Mouse (Mus musculus) megakaryocyte, adult 5-6 weeks (primary cell): Measurements from ENCODE around the gene Rps18. TPM values are rescaled to one million over a fixed set of nuclear protein-coding genes. Genes with fewer than 3 reads are reported as not detected.
"Not testable (repeated sequence)": the region's sequence is repeated elsewhere in the genome, so short reads cannot be mapped to it uniquely, and the experiment has no call there.

Experiments used
- ATAC-seq: 2 replicates; pipeline ENCODE4 v1.8.0; 2016; ENCODE audit warnings: mild to moderate bottlenecking, inconsistent platforms; ENCODE audit not compliant: poor library complexity, severe bottlenecking
- total RNA-seq, 2 experiments: library from RNA; stranded (forward) in 1 of 2; stranded (reverse) in 1 of 2; fragments of 153-499, 151-499 nt in 1 of 2; fragments of 221-1000, 200-1000 nt in 1 of 2; gene quantifications; 2 replicates each; pipeline versions ENCODE4 v1.2.3 to v1.2.4; 2015 to 2017

The Rps18 gene
- total RNA-seq, 2 experiments from 2014 or later, result 801 to 2,016 TPM

GRCm38 (mm10) chr17:33909869-33910250 lies 45.9 kb downstream of the Rps18 start:
- peak; percentile 13; the same call in 1 of the 2 replicates for ATAC-seq

GRCm38 (mm10) chr17:33909077-33909868 lies 46.5 kb downstream of the Rps18 start, which contains the start of gene Daxx:
Gene Daxx (plus strand): TSS chr17:33909414.
- ATAC-seq, result peak; percentile 95

DNA sequence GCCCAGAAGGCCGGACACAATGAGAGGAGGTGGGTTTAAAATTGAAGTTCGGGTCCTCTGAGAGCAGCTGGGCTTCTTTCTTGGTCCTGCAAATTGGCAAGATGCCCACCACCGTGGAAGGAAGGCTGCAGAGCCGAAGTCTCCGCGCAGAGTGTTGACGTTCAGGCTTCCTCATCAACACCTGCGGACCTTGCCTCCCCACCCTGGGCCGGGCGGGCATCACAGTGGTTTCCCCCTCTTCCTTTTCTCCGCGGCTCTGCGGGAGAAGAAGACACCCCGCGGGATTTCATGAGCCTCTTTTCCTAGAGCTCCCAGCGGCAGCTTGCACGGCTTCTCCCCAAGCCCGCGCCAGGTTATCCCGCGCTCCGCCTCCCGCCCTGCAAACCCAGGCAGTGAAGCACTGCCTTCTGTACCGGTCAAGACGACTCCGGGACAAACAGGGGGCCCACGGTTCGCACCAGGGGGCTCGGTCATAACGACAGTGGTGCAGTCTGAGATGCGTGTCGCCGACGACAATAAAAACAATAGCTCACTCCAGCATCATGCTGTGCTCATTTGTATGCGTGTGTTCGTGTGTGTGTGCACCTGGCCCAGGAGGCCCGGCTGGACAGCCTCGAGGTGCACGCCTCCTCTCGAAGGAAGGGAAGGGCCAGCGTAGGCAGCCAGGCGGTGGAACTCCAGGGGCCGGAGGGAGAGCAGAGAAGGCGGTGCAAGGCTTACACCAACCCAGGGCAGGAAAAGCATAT lies 47.3 kb downstream of the Rps18 start:
- peak; percentile 37 for ATAC-seq

- not testable (repeated sequence) for ATAC-seq
Observed at GRCm38 (mm10) chr17:33904835-33905234, 51.0 kb downstream of the Rps18 start, which contains the start of gene Platr17. Gene Platr17 (plus strand): TSS chr17:33905135.

GRCm38 (mm10) chr17:33903911-33904651 lies 51.7 kb downstream of the Rps18 start:
- not testable (repeated sequence) for ATAC-seq

DNA sequence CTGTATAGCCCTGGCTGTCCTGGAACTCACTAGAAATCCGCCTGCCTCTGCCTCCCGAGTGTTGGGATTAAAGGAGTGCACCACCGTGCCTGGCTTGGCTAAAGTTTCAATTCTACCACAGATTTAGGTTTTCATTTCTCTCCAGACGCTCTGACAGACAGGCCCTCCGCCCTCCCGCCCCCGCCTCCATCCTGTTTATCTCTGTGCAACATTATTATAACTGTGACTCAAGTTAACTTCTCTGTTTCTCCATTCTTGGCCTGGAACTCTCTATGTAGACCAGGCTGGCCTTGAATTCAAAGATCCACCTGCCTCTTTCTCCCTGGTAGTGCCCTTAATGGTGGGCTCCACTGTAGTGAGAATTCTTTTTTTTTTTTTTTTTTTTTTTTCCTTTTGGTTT lies 53.3 kb downstream of the Rps18 start:
- ATAC-seq, result no peak

DNA sequence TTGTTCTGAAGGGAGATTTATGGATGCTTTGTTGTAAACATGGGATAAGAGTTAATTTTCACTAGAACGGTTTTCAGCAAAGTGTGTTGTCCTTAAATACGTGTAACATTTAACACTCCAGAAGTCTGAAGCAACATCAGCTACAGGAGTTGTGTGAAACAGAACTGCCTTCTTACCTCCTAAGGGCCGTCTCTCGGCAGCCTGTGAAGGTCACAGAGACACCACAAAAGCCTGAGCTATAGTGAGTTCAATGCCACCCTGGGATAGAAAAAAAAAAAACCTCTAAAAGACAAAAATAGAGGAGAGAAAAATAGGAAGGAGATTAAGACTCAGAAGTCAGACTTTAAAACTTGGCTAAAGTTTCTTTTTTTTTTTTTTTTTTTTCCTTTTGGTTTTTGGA lies 53.7 kb downstream of the Rps18 start:
- no peak for ATAC-seq

Other genes starting within 250 kb of the Rps18 start
Only the 30 nearest of the 33 such genes appear.
- 94.0 and 104 TPM in 2 replicates for gene Rab11b, start 195.5 kb downstream of the Rps18 start, total RNA-seq (2015)
- gene Rab11b, start 195.5 kb downstream of the Rps18 start, total RNA-seq (2017), result 26.7 and 41.1 TPM in 2 replicates
- gene Angptl4, start 174.2 kb downstream of the Rps18 start, total RNA-seq (2015), result 0.59 and 0.80 TPM in 2 replicates
- 0.33 and 0.73 TPM in 2 replicates for gene Angptl4, start 174.2 kb downstream of the Rps18 start, total RNA-seq (2017)
- 12.3 and 16.2 TPM in 2 replicates for gene Kank3, start 145.5 kb downstream of the Rps18 start, total RNA-seq (2015)
- gene Kank3, start 145.5 kb downstream of the Rps18 start, total RNA-seq (2017), result 13.5 and 14.8 TPM in 2 replicates
- gene Rps28, start 131.4 kb downstream of the Rps18 start, total RNA-seq (2015), result 875 and 928 TPM in 2 replicates
- 2,242 and 2,459 TPM in 2 replicates for gene Rps28, start 131.4 kb downstream of the Rps18 start, total RNA-seq (2017)
- gene Ndufa7, start 131.4 kb downstream of the Rps18 start, total RNA-seq (2015), result 150 and 160 TPM in 2 replicates
- gene Ndufa7, start 131.4 kb downstream of the Rps18 start, total RNA-seq (2017), result 110 and 139 TPM in 2 replicates
- gene Cd320, start 112.9 kb downstream of the Rps18 start, total RNA-seq (2015), result 2.5 and 4.0 TPM in 2 replicates
- 0.85 and 1.5 TPM in 2 replicates for gene Cd320, start 112.9 kb downstream of the Rps18 start, total RNA-seq (2017)
- gene Gm7029, start 82.2 kb downstream of the Rps18 start, total RNA-seq (2015), result not detected in 2 replicates
- not detected in 2 replicates for gene Gm7029, start 82.2 kb downstream of the Rps18 start, total RNA-seq (2017)
- 9.0 and 12.9 TPM in 2 replicates for gene Kifc1, start 65.3 kb downstream of the Rps18 start, total RNA-seq (2015)
- gene Kifc1, start 65.3 kb downstream of the Rps18 start, total RNA-seq (2017), result 40.1 and 41.3 TPM in 2 replicates
- gene Platr17, start 50.9 kb downstream of the Rps18 start, total RNA-seq (2015), result 4.9 and 9.8 TPM in 2 replicates
- gene Platr17, start 50.9 kb downstream of the Rps18 start, total RNA-seq (2017), result 2.6 and 5.9 TPM in 2 replicates
- gene Daxx, start 46.6 kb downstream of the Rps18 start, total RNA-seq (2015), result 42.1 and 49.7 TPM in 2 replicates
- gene Daxx, start 46.6 kb downstream of the Rps18 start, total RNA-seq (2017), result 39.3 and 63.3 TPM in 2 replicates
- gene Tapbp, start 40.1 kb downstream of the Rps18 start, total RNA-seq (2015), result 99.7 and 105 TPM in 2 replicates
- gene Tapbp, start 40.1 kb downstream of the Rps18 start, total RNA-seq (2017), result 88.9 and 93.3 TPM in 2 replicates
- gene Zbtb22, start 40.1 kb downstream of the Rps18 start, total RNA-seq (2015), result 13.7 and 14.0 TPM in 2 replicates
- gene Zbtb22, start 40.1 kb downstream of the Rps18 start, total RNA-seq (2017), result 22.0 and 25.8 TPM in 2 replicates
- gene Rgl2, start 26.5 kb downstream of the Rps18 start, total RNA-seq (2015), result 33.6 and 38.2 TPM in 2 replicates
- gene Rgl2, start 26.5 kb downstream of the Rps18 start, total RNA-seq (2017), result 51.8 and 58.3 TPM in 2 replicates
- gene Pfdn6, start 15.7 kb downstream of the Rps18 start, total RNA-seq (2015), result 84.1 and 88.3 TPM in 2 replicates
- 148 and 161 TPM in 2 replicates for gene Pfdn6, start 15.7 kb downstream of the Rps18 start, total RNA-seq (2017)
- gene Wdr46, start 15.3 kb downstream of the Rps18 start, total RNA-seq (2015), result 12.2 and 12.4 TPM in 2 replicates
- gene Wdr46, start 15.3 kb downstream of the Rps18 start, total RNA-seq (2017), result 21.6 and 23.7 TPM in 2 replicates
- gene B3galt4, start 4.5 kb downstream of the Rps18 start, total RNA-seq (2015), result 3.5 and 4.0 TPM in 2 replicates
- 4.9 and 5.7 TPM in 2 replicates for gene B3galt4, start 4.5 kb downstream of the Rps18 start, total RNA-seq (2017)
- 15.7 and 17.7 TPM in 2 replicates for gene Vps52, start 189 bp downstream of the Rps18 start, total RNA-seq (2015)
- 11.6 and 22.8 TPM in 2 replicates for gene Vps52, start 189 bp downstream of the Rps18 start, total RNA-seq (2017)
- 868 and 887 TPM in 2 replicates for gene H2-K1, start 44.3 kb upstream of the Rps18 start, total RNA-seq (2015)
- 668 and 686 TPM in 2 replicates for gene H2-K1, start 44.3 kb upstream of the Rps18 start, total RNA-seq (2017)
- gene Ring1, start 68.7 kb upstream of the Rps18 start, total RNA-seq (2015), result 5.3 and 6.7 TPM in 2 replicates
- gene Ring1, start 68.7 kb upstream of the Rps18 start, total RNA-seq (2017), result 7.9 and 9.6 TPM in 2 replicates
- gene H2-Ke6, start 72.1 kb upstream of the Rps18 start, total RNA-seq (2015), result 67.7 and 84.3 TPM in 2 replicates
- 34.6 and 35.5 TPM in 2 replicates for gene H2-Ke6, start 72.1 kb upstream of the Rps18 start, total RNA-seq (2017)
- 5.4 and 6.4 TPM in 2 replicates for gene Slc39a7, start 75.7 kb upstream of the Rps18 start, total RNA-seq (2015)
- 72.5 and 83.1 TPM in 2 replicates for gene Slc39a7, start 75.7 kb upstream of the Rps18 start, total RNA-seq (2017)
- 19.6 and 23.4 TPM in 2 replicates for gene Rxrb, start 75.8 kb upstream of the Rps18 start, total RNA-seq (2015)
- gene Rxrb, start 75.8 kb upstream of the Rps18 start, total RNA-seq (2017), result 23.7 and 27.2 TPM in 2 replicates
- 0.36 and 0.87 TPM in 2 replicates for gene Col11a2, start 83.4 kb upstream of the Rps18 start, total RNA-seq (2015)
- gene Col11a2, start 83.4 kb upstream of the Rps18 start, total RNA-seq (2017), result 1.2 and 1.5 TPM in 2 replicates
- gene H2-Oa, start 136.3 kb upstream of the Rps18 start, total RNA-seq (2015), result 10.0 and 10.8 TPM in 2 replicates
- gene H2-Oa, start 136.3 kb upstream of the Rps18 start, total RNA-seq (2017), result 3.7 and 6.9 TPM in 2 replicates
- 172 and 189 TPM in 2 replicates for gene H2-DMa, start 163.5 kb upstream of the Rps18 start, total RNA-seq (2015)
- gene H2-DMa, start 163.5 kb upstream of the Rps18 start, total RNA-seq (2017), result 145 and 152 TPM in 2 replicates
- gene Brd2, start 166.6 kb upstream of the Rps18 start, total RNA-seq (2015), result 287 and 312 TPM in 2 replicates
- gene Brd2, start 166.6 kb upstream of the Rps18 start, total RNA-seq (2017), result 286 and 353 TPM in 2 replicates
- 8.9 and 9.6 TPM in 2 replicates for gene H2-DMb2, start 187.3 kb upstream of the Rps18 start, total RNA-seq (2015)
- 12.4 and 18.3 TPM in 2 replicates for gene H2-DMb2, start 187.3 kb upstream of the Rps18 start, total RNA-seq (2017)
- gene H2-DMb1, start 197.1 kb upstream of the Rps18 start, total RNA-seq (2015), result 105 and 109 TPM in 2 replicates
- 110 and 132 TPM in 2 replicates for gene H2-DMb1, start 197.1 kb upstream of the Rps18 start, total RNA-seq (2017)
- 43.4 and 46.2 TPM in 2 replicates for gene Tap1, start 231.6 kb upstream of the Rps18 start, total RNA-seq (2015)
- gene Tap1, start 231.6 kb upstream of the Rps18 start, total RNA-seq (2017), result 96.5 and 101 TPM in 2 replicates
- 142 and 149 TPM in 2 replicates for gene Psmb9, start 231.8 kb upstream of the Rps18 start, total RNA-seq (2015)
- gene Psmb9, start 231.8 kb upstream of the Rps18 start, total RNA-seq (2017), result 78.7 and 125 TPM in 2 replicates